Mouse (Mus musculus) heart, adult 18-20 months (tissue): ENCODE data around the gene Sel1l2. TPM values are rescaled to one million over a fixed set of nuclear protein-coding genes. Genes with fewer than 3 reads are reported as not detected.
"Not testable (repeated sequence)": the region's sequence is repeated elsewhere in the genome, so short reads cannot be mapped to it uniquely, and the experiment has no call there.

ENCODE experiments used
- DNase-seq, 2 experiments: peaks; one replicate each; pipeline ENCODE4 v3.0.0; 2021 to 2022; ENCODE audit warnings: mixed read lengths in 1 of 2
- total RNA-seq, 2 experiments: library from RNA; stranded (reverse); gene quantifications; 2 replicates each; pipeline ENCODE4 v1.2.3; 2021

The Sel1l2 gene
- total RNA-seq, 2 experiments from 2014 or later: not detected

DNA sequence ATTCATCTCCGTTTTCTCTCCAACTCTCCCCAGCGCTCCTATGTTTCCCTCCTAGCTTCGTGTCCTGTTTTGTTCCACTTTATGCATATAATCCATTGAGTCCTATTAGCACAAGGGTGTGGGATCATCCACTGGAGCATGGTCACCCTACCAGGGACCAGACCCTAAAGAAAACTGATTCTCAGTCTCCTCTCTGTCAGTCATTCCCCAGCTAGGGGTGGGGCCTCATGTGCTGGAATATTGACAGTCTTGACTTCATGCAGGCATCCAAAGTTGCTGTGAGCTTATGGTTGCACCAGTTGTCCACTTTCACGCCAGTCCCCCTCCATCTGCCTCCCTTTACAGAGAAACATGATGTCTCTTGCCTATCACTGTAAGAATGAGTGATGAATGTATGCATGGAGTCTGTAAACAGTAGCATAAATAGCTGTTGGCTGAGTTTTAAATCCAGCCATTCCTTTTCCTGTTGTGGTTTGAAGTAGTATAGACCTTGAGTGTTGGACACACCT is 174.9 kb downstream of the Sel1l2 start:
- no peak for DNase-seq

DNA sequence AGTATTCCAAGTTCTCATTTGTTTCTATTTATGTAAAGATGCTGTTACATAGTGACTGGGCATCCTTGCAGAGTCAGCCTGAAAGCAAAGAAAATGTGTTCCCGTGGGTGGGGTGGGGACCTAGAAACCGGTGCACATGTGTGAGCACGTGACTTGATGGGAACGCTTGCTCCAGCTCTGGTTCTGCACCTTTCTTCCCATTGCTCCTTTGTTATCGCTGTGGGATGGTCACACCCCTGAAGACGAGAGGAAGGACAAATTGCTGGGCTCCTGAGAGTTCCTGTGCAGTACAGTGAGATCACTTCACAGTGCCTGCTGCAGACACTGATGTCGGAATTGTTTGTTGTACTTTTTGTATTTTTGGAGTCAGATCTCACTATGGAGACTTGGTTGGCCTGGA is 185.8 kb downstream of the Sel1l2 start:
- no peak for DNase-seq

DNA sequence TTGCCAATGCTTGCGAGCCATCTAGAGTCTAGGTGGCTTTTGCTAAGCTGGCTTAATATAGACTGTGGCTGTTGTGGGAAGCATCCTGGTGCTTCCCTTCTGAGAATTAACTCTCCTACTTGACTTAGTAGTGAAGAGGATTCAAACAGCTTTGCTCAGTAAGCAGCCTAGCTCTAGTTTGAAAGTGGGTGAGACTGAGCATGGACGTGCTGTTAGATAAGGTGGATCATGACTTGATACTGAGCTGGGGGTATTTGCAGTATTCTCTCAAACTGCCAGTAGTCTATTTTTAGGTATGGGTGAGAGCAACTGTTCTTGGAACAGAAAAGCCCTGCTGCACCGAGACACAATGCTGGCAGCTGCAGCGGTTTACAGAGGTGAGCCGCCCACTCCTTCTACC is 186.9 kb downstream of the Sel1l2 start:
- peak; percentile 22 to 28 for DNase-seq

DNA sequence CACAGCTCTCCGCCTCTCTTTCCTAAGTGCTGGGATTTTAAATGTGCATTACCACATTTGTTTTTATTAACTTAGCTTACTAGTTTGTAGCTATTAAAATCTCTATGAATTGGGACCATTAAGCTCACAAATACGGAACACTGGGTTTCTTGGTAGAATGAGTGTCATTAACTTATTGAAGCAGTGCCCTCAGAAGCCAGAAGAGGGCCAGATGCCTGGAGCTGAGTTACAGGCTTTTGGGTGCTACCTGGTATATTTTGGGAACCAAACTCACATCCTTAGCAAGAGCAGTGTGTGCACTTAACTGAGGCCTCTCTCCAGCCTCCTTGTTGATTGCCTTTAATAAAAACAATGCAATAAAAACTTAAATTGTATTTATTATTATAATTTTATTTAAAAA is 188.8 kb downstream of the Sel1l2 start:
- DNase-seq: no peak

DNA sequence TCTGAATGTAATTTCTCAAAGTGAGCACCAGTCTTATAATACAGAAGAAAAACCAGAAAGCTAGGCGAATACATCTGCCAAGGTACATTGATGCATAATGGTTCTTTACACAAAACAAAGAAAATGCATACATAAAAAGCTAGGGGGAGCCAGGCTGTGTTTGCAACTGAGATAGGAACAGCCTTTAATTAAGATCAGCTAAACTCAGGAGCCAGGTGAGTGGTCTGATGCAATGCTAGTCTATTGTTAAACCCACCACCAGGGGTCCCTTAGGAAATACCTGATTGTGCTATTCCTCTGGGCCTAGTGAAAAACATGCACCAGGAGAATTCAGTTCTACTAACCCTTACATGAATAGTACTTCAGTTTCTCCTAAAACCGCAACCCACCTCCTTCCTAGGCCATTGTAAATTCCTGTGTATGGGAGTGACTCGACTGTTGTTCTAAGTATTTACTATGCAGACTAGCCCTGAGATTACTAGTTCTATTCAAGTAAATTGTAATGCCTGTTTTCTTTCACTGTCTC is 203.8 kb downstream of the Sel1l2 start:
- not testable (repeated sequence) for DNase-seq

Other genes starting within 250 kb of the Sel1l2 start
- gene Gm17374, start 237.7 kb downstream of the Sel1l2 start, total RNA-seq: not detected
- 10 to 100 TPM; 11.6 to 12.2 TPM for gene Esf1, start 219.1 kb downstream of the Sel1l2 start, total RNA-seq
- gene Ndufaf5, start 219.1 kb downstream of the Sel1l2 start, total RNA-seq: 10 to 100 TPM; 34.0 to 36.9 TPM
- 1 to 10 TPM; 7.2 to 8.3 TPM for gene Macrod2, start 5.6 kb upstream of the Sel1l2 start, total RNA-seq